Mouse (Mus musculus): ENCODE measurements around the gene Tma7. TPM values are rescaled to one million over a fixed set of nuclear protein-coding genes. Genes with fewer than 3 reads are reported as not detected.

Gene Tma7
- polyA plus RNA-seq, 2 experiments, result 92.4 to 504 TPM

GRCm38 (mm10) chr9:109060898-109061295 is 21.5 kb downstream of the Tma7 start:
- DNase-seq (ENCODE audit: low read depth in 3 of 3, low spot score in 3 of 3) (no peak), ATAC-seq (ENCODE audit: insufficient read depth) (no peak)
- Histone ChIP-seq H3K4me3 (ENCODE audit: insufficient read depth in 1 of 2, low read depth in 2 of 2, low read length in 2 of 2) (no peak overlapping the region), H3K9me3 (ENCODE audit: control insufficient read depth, low read length) (no peaks in the 10 kb centered on the region), H3K4me1 (replicated peaks; ENCODE audit: control insufficient read depth in 2 of 2, insufficient read depth in 2 of 2, low read length in 1 of 2) (peaks cover 4 to 5% of the 10 kb centered on the region in 2 experiments; a peak in 2 of 4 replicates), H3K9ac (replicated peaks) (no peak overlapping the region), H3K36me3 (replicated peaks; ENCODE audit: control insufficient read depth, insufficient read depth, low read depth) (peaks cover 18% of the 10 kb centered on the region), H3K27me3 (ENCODE audit: control insufficient read depth, insufficient read depth, low read length) (no peaks in the 10 kb centered on the region), H3K4me2 (ENCODE audit: low read depth) (no peak overlapping the region), H3K27ac (no peak overlapping the region)
- TF ChIP-seq CTCF (IDR thresholded peaks at IDR 0.05; ENCODE audit: low read depth) (no peak), EP300 (IDR thresholded peaks at IDR 0.05; ENCODE audit: low read depth) (no peak)
- WGBS (ENCODE audit: insufficient replicate concordance), result 62% methylated on average over 5 of the region's 5 CpGs

GRCm38 (mm10) chr9:109060184-109060897 is 22.0 kb downstream of the Tma7 start:
- WGBS (ENCODE audit: insufficient replicate concordance), result 86% methylated on average over 16 of the region's 16 CpGs
- no peaks in the 10 kb centered on the region for H3K9me3 ChIP-seq (ENCODE audit: control insufficient read depth, low read length)
- H3K4me3 ChIP-seq (ENCODE audit: insufficient read depth in 1 of 2, low read depth in 2 of 2, low read length in 2 of 2), result no peak overlapping the region; a peak in 1 of 4 replicates
- no peak overlapping the region for H3K27ac ChIP-seq
- H3K27me3 ChIP-seq (ENCODE audit: control insufficient read depth, insufficient read depth, low read length), result no peaks in the 10 kb centered on the region
- no peak overlapping the region for H3K4me2 ChIP-seq (ENCODE audit: low read depth)
- no peak for TF ChIP-seq CTCF (IDR thresholded peaks at IDR 0.05; ENCODE audit: low read depth)
- no peak for TF ChIP-seq EP300 (IDR thresholded peaks at IDR 0.05; ENCODE audit: low read depth)
- peaks cover 16% of the 10 kb centered on the region for H3K36me3 ChIP-seq (replicated peaks; ENCODE audit: control insufficient read depth, insufficient read depth, low read depth)
- no peak overlapping the region for H3K9ac ChIP-seq (replicated peaks)
- ATAC-seq (ENCODE audit: insufficient read depth), result no peak
- no peak for DNase-seq (ENCODE audit: low read depth in 3 of 3, low spot score in 3 of 3)
- H3K4me1 ChIP-seq (replicated peaks; ENCODE audit: control insufficient read depth in 2 of 2, insufficient read depth in 2 of 2, low read length in 1 of 2), result peaks cover 4 to 7% of the 10 kb centered on the region in 2 experiments; a peak in 2 of 4 replicates

GRCm38 (mm10) chr9:109059136-109059903 is 23.1 kb downstream of the Tma7 start, which contains the start of gene Trex1:
Gene Trex1, minus strand, starts transcription at chr9:109059734.
- peak; percentile 96 for ATAC-seq (ENCODE audit: insufficient read depth)
- H3K27ac ChIP-seq, result peak within 1 kb of the TSS; percentile 87
- peaks cover 13% of the 10 kb centered on the region for H3K36me3 ChIP-seq (replicated peaks; ENCODE audit: control insufficient read depth, insufficient read depth, low read depth)
- H3K9ac ChIP-seq (replicated peaks), result peak within 1 kb of the TSS; percentile 73
- H3K4me2 ChIP-seq (ENCODE audit: low read depth), result peak within 1 kb of the TSS; percentile 95
- no peaks in the 10 kb centered on the region for H3K9me3 ChIP-seq (ENCODE audit: control insufficient read depth, low read length)
- peak; percentile 71 to 83 (median 76) for DNase-seq (ENCODE audit: low read depth in 3 of 3, low spot score in 3 of 3)
- WGBS (ENCODE audit: insufficient replicate concordance), result 2% methylated on average over 15 of the region's 15 CpGs
- peak within 1 kb of the TSS; percentile 58 to 62 for H3K4me3 ChIP-seq (ENCODE audit: insufficient read depth in 1 of 2, low read depth in 2 of 2, low read length in 2 of 2)
- peaks cover 4 to 12% of the 10 kb centered on the region in 2 experiments; a peak in 2 of 4 replicates for H3K4me1 ChIP-seq (replicated peaks; ENCODE audit: control insufficient read depth in 2 of 2, insufficient read depth in 2 of 2, low read length in 1 of 2)
- no peaks in the 10 kb centered on the region for H3K27me3 ChIP-seq (ENCODE audit: control insufficient read depth, insufficient read depth, low read length)
- TF ChIP-seq EP300 (IDR thresholded peaks at IDR 0.05; ENCODE audit: low read depth) (no peak), CTCF (IDR thresholded peaks at IDR 0.05; ENCODE audit: low read depth) (peak; percentile 99)

GRCm38 (mm10) chr9:109058006-109058765 is 24.2 kb downstream of the Tma7 start:
- Histone ChIP-seq H3K9me3 (ENCODE audit: control insufficient read depth, low read length) (no peaks in the 10 kb centered on the region), H3K4me1 (replicated peaks; ENCODE audit: control insufficient read depth in 2 of 2, insufficient read depth in 2 of 2, low read length in 1 of 2) (peaks cover 4 to 13% of the 10 kb centered on the region in 2 experiments; a peak in 2 of 4 replicates), H3K4me3 (ENCODE audit: insufficient read depth in 1 of 2, low read depth in 2 of 2, low read length in 2 of 2) (no peak overlapping the region), H3K36me3 (replicated peaks; ENCODE audit: control insufficient read depth, insufficient read depth, low read depth) (peaks cover 10% of the 10 kb centered on the region), H3K4me2 (ENCODE audit: low read depth) (peak overlapping the region; percentile 95), H3K27me3 (ENCODE audit: control insufficient read depth, insufficient read depth, low read length) (no peaks in the 10 kb centered on the region), H3K9ac (replicated peaks) (no peak overlapping the region), H3K27ac (no peak overlapping the region)
- TF ChIP-seq CTCF (IDR thresholded peaks at IDR 0.05; ENCODE audit: low read depth), result no peak
- TF ChIP-seq EP300 (IDR thresholded peaks at IDR 0.05; ENCODE audit: low read depth), result no peak
- DNase-seq (ENCODE audit: low read depth in 3 of 3, low spot score in 3 of 3) (no peak), ATAC-seq (ENCODE audit: insufficient read depth) (no peak)
- WGBS (ENCODE audit: insufficient replicate concordance), result 87% methylated on average over 19 of the region's 19 CpGs

All from liver, embryonic 14.5 days (tissue).